Mouse (Mus musculus): Measurements from ENCODE around the gene Nrarp.

Nrarp gene

DNA sequence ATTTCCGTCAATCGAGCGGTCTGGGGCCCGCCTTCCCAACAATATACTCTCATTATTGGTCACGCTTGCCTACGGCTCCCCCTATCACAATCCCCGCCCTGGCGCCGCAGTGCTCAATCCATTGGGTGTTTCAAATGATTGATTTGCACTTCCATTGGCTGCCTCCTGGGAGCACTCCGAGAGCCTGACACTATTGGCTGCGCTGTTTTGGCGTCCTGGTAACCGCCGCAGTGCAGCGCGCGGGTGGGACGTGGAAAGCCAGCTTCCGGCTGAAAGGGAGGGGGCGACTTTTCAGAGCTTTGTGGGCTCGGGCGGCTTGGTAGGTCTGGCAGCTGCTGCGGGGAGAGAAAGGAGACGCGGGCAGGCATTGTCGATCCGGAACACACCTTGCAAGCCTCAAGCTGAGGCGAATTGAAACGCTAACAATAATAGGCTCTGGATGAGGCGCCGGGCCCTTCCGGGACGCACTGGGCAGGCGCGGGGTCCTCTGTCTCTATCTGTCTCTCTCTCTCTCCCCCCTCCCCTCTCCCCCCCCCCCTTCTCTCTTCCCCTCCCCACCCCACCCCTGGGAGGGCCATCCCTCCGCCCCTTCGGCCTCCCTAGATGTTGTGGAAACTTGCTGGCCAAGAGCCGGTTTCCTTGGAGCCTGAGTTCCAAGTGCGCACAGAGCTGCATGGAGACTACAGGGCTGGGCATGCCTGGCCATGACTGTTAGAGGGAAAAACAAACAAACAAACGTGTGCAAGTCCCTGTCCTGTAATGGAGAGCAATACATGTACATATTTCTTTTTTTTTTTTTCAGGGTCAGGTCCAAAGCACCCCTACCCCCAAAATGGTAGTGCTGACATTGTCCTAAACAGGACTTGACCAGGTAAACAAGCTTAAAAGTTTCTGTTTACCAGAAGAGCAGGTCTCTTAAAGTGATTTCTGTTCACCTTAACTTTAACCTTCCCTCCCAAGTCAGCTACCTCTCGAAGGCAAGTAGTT, 44.5 kb downstream of the Nrarp start:
- intact Hi-C loops (cut with DNase I), result no loop called here

DNA sequence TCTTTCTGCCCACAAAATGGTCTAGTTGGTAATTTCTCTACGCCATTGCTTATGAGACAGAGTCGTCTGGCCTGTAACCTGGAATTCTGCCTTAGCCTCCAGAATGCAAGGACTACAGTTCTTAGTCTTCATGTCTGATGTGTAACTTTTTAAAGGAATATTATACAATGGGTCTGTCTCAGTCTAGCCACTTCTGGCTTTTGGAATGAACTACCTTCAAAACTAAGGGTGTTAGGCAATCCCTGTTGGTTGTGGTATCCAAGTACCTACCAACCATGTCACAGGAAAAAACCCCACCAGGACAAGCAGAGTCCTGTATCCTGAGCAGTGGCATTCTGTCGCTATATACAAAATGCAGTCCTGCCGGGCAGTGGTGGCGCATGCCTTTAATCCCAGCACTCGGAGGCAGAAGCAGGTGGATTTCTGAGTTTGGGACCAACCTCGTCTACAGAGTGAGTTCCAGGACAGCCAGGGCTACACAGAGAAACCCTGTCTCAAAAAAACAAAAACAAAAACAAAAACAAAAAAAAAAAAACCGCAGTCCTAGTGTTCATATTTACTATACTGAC, 45.3 kb downstream of the Nrarp start:
- intact Hi-C loops (cut with DNase I), result no loop called here

DNA sequence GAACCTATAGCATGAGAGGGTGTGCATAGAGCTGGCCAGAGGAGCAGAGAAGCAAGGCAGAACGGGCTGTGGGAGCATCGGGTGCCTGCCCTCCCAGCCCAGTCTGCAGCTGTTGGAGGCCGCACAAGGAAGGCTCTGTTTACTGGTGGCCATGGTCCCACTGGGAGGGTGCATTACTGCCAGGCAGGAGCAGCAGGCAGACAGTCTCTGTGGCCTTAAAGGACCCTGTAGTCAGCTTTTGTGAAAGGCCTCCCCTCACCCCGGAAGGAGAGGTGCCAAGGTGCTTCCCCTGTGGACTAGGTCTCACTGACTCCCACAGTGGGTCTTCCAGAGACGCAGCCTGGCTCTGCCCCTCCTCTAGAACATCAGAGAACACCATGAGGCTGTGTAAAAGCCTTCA, 46.3 kb downstream of the Nrarp start:
- intact Hi-C loops (cut with DNase I), result no loop called here

DNA sequence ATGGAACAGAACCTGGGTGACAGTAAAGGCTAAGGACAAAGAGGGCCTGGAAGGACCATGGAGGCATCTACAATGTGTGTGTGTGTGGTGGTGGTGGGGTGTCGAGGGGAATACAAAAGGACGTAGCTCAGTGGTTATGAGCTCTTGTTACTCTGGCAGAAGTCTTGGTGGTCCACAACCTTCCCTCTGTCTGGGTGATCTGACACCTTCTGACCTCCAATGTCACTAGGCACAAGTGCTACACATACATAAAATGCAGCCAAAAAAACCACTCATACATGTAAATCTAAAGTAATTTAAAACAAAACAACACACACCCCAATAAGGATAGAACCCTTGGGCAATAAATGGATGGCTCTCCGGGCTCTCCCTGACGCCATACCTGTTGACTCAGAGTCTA, 46.8 kb downstream of the Nrarp start:
- intact Hi-C loops (cut with DNase I), result no loop called here

DNA sequence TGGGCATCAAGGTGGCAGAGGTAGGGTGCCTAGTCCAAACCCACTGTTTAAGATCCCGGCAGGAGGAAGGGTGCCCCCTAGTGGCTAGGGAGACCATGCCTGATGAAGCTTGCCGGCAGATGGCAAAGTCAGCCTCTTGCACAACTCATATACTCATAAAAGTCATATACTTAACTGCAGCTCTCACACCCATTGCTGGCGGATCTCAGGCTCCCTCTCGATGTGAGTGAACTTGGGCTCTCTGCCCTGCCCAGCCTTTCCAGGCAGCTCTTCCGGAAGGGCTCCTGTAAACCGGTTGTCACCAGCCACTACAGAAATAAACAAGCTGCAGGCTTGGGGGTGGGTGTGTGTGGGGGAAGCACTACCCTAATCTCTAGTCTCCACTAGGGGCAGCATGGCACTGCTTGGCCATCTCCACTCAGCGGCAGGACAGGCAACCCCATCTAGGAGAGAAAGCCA, 47.9 kb downstream of the Nrarp start:
- intact Hi-C loops (cut with DNase I), result loop anchor here (1.0 kb wide), 1 partner anchor 35 kb away; no protein-coding TSS in a partner anchor

DNA sequence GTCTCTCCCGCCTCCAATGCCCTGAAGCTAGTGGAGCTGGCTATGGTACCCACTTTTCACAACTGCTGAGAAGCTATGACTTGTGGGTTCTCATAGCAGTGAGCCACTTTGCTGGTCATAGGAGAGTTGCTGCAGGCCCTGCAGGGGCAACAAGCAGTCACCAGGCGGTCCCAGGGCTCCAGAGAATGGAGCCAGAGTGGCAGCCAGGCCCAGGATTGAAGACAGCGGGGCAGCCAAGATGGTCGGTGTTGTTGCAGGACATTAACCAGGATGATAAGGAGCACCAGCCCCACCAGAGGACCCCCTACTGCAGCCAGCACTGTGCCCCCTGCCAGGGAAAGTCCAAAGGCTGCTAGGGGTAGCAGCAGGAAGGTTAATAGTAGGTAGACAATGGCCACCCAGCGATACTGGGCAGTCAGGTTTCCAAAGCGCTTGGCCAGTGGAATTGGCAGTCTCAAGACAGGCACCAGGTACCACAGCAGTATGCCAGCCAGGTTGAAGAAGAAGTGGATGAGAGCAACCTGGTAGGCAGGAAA, 48.5 kb downstream of the Nrarp start:
- intact Hi-C loops (cut with DNase I), result loop anchor here (1.0 kb wide), 1 partner anchor 36 kb away; no protein-coding TSS in a partner anchor

DNA sequence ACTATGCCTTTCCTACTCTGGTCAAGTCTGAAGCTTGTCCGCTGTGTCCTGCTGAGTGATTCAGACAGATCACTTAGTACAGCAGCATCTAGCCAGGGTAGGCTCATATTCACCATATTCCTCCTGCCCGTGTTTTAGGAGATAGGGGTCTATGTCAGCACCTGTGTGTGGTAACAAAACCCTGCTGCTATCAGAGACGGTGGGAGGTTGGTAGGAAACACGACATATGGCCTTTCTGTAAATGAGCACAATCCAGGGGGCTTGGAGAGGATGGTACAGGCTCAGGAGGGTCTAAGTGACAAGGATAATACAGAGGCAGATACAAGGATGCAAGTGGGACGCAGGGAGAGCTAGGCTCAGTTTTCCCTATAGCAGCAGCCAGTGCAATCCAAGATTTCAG, 49.0 kb downstream of the Nrarp start:
- intact Hi-C loops (cut with DNase I), result no loop called here

GRCm38 (mm10) chr2:25230581-25230980, 50.0 kb downstream of the Nrarp start:
- intact Hi-C loops (cut with DNase I), result no loop called here

GRCm38 (mm10) chr2:25231038-25231437, 50.5 kb downstream of the Nrarp start:
- intact Hi-C loops (cut with DNase I), result no loop called here
